Mouse (Mus musculus): Measurements from ENCODE around the gene Unc50.

Gene Unc50

GRCm38 (mm10) chr1:37429366-37430296, at the start of gene Unc50, which contains the start of gene Coa5:
Unc50 (plus strand) TSS chr1:37430139.
Coa5 (minus strand) TSS chr1:37430103.
- peak; percentile 95 for DNase-seq

DNA sequence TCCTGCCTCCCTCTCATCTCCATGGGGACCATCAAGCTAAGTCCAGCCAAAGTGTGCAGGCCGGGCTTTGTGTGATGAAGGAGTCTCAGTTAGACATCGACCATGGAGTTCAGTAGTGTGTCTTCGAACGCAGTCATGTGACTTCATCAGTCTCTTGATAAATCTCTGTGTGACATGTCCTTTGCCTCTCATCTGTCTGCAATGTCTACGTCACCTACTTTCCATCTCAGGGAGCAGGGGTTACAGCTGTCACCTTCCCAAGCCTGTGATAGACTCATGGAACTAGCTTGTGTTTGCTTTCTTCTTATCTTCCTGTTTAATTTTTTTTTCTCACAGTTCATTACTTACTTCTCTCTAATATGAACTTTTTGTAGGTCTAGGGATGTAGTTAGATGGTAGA, 49.0 kb upstream of the Unc50 start:
- DNase-seq: no peak

DNA sequence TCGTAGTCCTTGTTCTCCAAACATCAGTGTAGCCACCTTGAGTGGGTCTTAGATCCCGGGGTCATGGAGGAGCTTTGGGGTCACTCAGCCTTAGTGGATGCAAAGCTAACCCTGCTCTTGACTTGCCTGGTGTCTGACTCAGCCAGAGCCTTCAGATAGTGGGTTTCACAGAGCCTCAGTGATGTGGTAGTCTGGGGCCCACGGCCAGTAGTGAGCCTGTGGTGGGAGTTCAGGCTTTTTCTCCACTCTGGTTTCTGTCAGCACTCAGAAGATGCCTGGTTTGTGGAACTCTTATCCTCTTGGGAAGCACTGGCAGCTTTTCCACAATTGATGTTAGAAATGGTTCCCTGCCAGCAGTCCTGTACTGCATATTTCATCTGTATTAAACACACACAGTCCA, 45.6 kb upstream of the Unc50 start:
- DNase-seq: no peak

DNA sequence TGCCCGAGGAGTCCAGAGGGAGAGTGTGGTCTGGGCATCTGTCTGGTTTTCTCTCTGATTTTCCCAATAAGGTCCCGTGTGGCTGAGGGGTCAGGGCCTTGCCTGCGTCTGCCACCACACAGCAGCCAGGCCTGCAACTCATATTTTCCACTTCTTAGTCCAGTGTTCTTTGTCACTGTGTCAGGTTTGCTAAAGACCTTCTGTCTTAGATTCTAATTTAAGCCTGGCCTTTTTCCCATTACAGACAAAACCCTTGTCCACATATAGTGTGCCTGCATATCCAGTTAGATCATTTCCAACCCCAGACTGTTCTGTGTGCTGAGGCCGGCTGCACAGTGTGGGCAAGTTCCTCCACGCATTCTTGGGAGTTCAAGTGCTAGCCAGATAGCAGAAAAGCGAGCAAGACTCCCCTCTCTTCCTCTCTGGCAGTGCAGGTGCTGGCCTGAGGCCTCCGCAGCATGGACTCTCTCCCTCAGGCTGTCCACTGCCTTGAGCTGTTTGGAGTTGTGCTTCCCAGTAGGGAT, 43.4 kb upstream of the Unc50 start:
- peak; percentile 52 for DNase-seq

DNA sequence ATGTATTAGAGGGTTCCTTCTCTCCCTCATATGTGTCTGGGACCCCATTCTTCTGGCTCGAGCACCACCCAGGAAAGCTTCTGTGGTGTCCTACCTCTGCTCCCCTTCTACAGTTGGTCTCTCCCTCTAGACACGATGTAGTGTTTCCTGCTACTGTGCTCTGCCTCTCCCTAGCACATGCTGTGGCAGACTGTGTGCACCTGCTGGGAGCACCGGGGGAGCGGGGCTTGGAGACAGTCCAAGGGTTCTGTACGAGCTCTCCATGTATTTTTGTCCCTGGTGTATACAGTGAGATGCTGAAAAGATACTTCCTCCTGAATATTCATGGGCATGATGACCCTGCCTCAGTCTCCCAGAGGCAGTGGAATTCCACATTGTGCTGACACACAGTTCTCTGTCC, 36.8 kb upstream of the Unc50 start:
- no peak for DNase-seq

DNA sequence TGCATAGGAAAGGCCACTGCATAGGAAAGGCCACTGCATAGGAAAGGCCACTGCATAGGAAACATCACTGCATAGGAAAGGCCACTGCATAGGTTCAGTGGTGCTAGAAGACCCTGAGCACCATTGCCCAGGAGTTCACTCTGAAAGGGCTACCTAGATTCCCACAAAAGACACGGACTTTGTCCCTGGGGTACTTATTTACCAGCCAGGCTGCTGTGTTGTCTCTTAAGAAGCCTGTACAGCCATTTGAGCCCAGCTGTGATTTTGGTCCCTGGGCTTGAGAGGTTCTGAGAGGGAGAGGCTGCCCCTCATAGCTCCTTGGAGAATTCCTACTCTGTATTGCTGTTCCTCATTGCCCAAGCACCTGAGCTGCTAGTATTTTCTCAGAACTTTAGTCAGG, 33.5 kb upstream of the Unc50 start:
- no peak for DNase-seq

- no peak for DNase-seq
These were observed 31.0 kb upstream of the Unc50 start for GRCm38 (mm10) chr1:37398961-37399360.

DNA sequence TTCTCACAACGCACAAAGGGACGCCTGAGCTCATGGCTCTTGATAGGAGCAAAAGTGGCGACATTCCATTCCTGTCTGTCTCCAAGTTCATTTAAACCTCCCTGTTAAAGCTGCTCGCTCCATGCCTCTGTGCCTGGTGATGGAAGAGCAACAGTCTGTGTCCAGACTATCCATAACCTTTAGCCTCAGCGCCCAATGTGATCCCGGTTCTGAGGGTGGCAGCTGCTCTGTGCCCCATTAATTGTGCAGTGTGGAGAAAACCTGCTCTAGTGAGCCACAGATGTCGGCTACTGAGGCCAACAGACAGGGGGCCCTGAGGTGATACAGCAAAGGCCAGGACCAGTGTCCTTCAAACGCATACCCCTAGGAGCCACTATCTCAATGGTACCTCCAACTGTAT, 30.2 kb upstream of the Unc50 start:
- DNase-seq: no peak

DNA sequence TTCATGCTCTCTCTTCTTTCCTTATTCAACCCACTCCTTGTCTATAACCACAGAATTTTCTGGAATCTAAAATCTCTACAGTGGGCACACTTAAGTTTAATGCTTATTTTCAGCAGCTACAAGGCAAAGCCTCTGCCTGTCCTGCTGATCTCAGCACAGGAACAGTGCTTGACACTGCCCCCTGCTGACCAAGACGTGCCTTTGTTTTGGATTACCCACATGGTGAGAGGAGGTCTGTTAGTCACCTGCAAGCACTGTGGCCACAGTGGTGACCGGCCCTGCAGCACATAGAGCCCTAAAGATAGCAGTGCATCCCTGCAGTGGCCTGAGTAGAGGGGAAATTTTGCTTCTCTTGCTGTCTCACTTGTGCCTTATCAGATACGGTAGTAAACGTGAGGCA, 28.3 kb upstream of the Unc50 start:
- DNase-seq: peak; percentile 74

- DNase-seq: no peak
These were observed 24.8 kb upstream of the Unc50 start for GRCm38 (mm10) chr1:37405137-37405536.

DNA sequence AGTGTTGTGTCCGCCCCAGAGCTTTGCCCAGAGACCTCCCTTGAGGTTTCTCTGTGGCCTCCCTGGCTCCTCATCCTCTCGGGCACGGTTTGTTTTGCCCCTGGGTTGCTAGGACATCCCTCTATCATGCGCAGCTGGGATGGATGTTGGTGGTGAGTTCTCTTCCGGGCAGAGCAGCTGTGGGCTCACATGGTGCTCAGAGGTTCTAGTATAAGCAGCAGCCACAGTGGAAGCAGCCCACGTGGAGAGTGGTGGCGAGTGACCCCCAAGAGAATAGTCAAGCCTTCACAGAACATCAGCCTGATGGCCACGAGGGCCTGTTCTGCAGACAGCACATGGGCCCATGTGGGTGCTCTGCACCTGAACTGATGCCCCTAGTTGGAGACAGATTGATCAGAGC, 22.7 kb upstream of the Unc50 start:
- no peak for DNase-seq

GRCm38 (mm10) chr1:37408059-37408458, 21.9 kb upstream of the Unc50 start:
- no peak for DNase-seq

GRCm38 (mm10) chr1:37408678-37409077, 21.3 kb upstream of the Unc50 start:
- no peak for DNase-seq

DNA sequence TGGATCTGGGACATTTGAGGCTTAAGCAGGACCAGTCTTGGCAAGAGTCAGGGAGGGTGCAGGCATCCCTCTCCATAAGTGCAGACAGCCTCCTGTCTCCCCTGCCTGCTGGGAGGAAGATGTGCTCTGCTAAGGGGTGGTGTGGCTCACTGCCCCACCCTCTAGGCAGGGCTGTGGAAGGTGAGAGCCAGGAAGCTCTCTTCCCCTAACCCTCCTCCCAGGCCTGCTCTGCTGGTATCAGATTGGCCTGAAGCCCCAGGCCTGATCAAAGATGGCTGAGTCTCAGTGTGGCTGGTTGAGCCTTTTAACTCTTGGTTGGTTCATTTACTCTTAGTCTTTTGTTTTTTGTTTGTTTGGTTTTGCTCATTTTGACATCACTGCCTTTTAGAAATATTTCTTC, 20.3 kb upstream of the Unc50 start:
- peak; percentile 45 for DNase-seq

DNA sequence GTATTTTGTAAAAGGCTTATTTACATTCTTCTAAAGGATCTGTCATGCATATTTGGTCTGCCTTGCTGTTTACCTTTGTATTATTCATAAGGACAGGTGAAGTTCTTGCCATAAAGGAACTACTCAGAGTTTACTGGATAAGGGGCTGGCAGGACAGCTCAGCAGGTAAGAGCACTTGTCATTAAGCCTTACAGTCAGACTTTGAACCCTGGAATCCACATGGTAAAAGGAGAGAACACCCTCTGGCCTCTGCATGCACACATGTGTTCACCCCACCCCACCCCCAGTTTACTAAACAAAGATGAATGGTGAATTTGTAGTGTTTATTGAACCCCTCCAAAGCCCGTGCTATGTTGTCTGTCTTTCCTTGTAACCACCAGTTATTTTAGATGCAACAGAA, 14.5 kb upstream of the Unc50 start:
- DNase-seq: no peak

DNA sequence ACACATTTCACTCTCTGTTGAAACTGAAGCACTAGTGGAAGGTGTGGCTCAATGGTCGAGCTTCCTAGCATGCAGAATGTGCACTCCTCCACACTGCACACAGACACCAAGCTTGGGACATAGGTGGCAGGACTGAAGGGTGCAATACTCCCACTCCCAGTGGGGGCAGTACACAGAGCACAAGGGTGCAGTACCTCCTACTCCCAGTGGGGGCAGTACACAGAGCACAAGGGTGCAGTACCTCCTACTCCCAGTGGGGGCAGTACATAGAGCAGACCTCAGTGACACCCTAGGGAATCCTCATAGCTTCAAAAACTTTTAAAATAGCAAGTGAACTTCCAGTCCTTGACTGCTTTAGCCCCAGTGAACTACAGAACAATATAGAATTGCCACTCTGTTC, 10.5 kb upstream of the Unc50 start:
- no peak for DNase-seq

GRCm38 (mm10) chr1:37427144-37427875, 2.6 kb upstream of the Unc50 start:
- no peak for DNase-seq

- DNase-seq: peak; percentile 39
These were observed 1.0 kb upstream of the Unc50 start for GRCm38 (mm10) chr1:37428911-37429310.

DNA sequence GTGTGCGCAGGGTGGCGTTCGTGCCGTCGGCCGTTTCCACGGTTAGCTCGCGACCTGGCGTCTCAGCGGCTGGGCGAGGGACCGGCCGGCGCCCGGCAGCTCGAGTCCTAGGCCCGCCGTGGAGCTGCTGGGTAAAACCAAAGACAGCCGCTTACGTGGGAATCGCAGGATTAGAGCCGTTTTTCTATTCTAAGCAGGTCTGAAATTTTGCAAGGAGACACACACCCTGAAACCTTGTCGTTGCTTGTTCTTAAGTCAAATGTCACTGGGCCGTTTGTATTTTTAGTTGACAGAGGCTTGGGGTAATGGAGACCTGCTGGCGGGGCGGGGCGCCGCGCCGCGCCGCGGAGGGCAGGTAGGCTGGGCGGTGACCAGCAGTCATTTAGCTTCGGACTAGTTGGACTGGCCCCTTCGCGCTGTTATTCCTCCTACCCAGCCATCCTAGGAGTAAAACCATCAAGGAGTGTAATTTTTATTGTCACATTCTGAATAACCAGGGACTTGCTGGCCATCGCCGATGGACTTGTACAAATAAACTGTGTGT, 430 bp downstream of the Unc50 start:
- no peak for DNase-seq

DNA sequence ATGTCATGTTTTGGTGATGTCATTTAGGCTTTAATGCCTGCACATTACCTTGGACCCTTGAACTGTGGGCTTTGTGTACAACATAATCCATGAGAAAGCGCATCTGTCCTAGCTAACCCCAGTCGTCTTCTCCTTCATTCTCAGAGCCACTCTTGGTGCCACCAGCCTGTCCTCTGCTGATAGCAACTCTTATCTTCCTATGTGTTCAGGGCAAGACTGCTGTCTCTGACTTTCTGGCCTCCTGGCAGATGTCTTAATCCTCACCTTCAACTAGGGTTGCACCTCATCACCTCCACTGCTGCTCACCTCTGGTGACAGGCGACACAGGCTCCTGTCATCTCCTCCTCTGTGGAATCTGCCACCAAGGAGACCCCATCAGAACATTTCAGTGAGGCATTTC, 6.5 kb downstream of the Unc50 start:
- DNase-seq: no peak

- no peak for DNase-seq
These were observed 13.2 kb downstream of the Unc50 start for GRCm38 (mm10) chr1:37442848-37443835.

DNA sequence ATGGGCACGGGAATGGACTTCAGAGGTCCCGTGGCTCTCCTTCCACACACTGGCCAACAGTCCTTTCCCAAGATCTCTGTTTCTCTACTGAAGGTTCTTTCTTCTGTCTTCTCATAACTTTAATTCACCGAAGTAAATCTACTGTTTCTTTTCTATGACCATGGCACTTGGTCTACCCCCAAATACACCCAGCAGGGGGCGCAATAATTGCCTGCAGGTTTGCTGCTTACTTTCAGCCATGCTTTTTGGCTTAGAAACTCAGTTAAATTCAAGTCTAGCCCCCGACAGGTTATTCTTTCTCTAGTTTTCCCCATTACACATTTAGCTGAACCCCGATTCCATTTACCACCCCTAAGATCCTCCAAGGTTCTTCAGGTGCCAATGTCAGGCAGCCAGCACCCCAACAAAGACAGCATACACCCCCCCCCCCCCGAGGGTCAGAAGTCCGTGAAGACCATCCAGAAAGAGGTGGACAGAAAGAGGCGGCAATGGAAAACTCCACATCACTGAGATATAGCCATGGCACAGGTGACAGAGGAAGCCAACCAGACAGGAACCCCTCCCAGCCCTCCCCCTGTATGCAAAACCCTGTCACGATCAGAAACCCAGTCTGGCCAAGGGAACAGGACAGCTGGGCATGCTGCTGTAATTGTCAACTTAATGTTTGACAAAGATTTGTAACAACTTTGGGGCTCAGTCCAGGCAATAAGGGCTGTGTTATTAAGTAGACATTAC, 18.6 kb downstream of the Unc50 start:
- DNase-seq: no peak
